Mouse (Mus musculus) frontal cortex, postnatal 10 days (tissue): Measurements from ENCODE around the gene Pum3.
A peak's percentile ranks its signal among the peaks of the same experiment; 100 is the strongest.

Experiments used
- DNase-seq, 2 experiments: peaks; one replicate each; pipeline ENCODE4 v3.0.0; 2022; ENCODE audit warnings: low spot score in 2 of 2, mixed read lengths in 1 of 2

The Pum3 gene

GRCm38 (mm10) chr19:27429745-27430251 is at the start of gene Pum3:
Gene Pum3 (minus strand): TSS chr19:27429825.
- peak; percentile 98 to 99 for DNase-seq

GRCm38 (mm10) chr19:27466691-27467090 is 37.1 kb upstream of the Pum3 start:
- no peak for DNase-seq

GRCm38 (mm10) chr19:27462656-27463055 is 33.0 kb upstream of the Pum3 start:
- no peak for DNase-seq

GRCm38 (mm10) chr19:27450458-27450857 is 20.8 kb upstream of the Pum3 start:
- DNase-seq: peak in 1 of 2 experiments; percentile 61

GRCm38 (mm10) chr19:27447515-27447914 is 17.9 kb upstream of the Pum3 start:
- DNase-seq: peak in 1 of 2 experiments; percentile 41

GRCm38 (mm10) chr19:27441106-27441505 is 11.5 kb upstream of the Pum3 start:
- DNase-seq: no peak

GRCm38 (mm10) chr19:27437982-27438652 is 8.5 kb upstream of the Pum3 start:
- DNase-seq: no peak

GRCm38 (mm10) chr19:27430406-27430805 is 781 bp upstream of the Pum3 start:
- DNase-seq: no peak

- DNase-seq: no peak
These were observed 344 bp downstream of the Pum3 start for GRCm38 (mm10) chr19:27429281-27429680.

GRCm38 (mm10) chr19:27427865-27428264 is 1.8 kb downstream of the Pum3 start:
- DNase-seq: no peak

GRCm38 (mm10) chr19:27426451-27426850 is 3.2 kb downstream of the Pum3 start:
- DNase-seq: no peak

GRCm38 (mm10) chr19:27425656-27426055 is 4.0 kb downstream of the Pum3 start:
- DNase-seq: no peak

GRCm38 (mm10) chr19:27417375-27417774 is 12.2 kb downstream of the Pum3 start:
- DNase-seq: no peak

GRCm38 (mm10) chr19:27416569-27416968 is 13.1 kb downstream of the Pum3 start:
- peak in 1 of 2 experiments; percentile 29 for DNase-seq

- DNase-seq: no peak
These were observed 18.3 kb downstream of the Pum3 start for GRCm38 (mm10) chr19:27411340-27411739.

- no peak for DNase-seq
These were observed 18.9 kb downstream of the Pum3 start for GRCm38 (mm10) chr19:27410751-27411150.

GRCm38 (mm10) chr19:27409782-27410181 is 19.8 kb downstream of the Pum3 start:
- DNase-seq: no peak

GRCm38 (mm10) chr19:27409196-27409595 is 20.4 kb downstream of the Pum3 start:
- DNase-seq: no peak

GRCm38 (mm10) chr19:27397797-27398196 is 31.8 kb downstream of the Pum3 start:
- DNase-seq: no peak

- DNase-seq: no peak
These were observed 32.4 kb downstream of the Pum3 start for GRCm38 (mm10) chr19:27397223-27397622.

- DNase-seq: no peak
These were observed 32.9 kb downstream of the Pum3 start for GRCm38 (mm10) chr19:27396719-27397118.

- DNase-seq: no peak
These were observed 33.7 kb downstream of the Pum3 start for GRCm38 (mm10) chr19:27395936-27396335.

GRCm38 (mm10) chr19:27395481-27395880 is 34.1 kb downstream of the Pum3 start:
- DNase-seq: no peak
